Mouse (Mus musculus) forebrain, postnatal 0 days (tissue): ENCODE data around the gene Olfr652. TPM values are rescaled to one million over a fixed set of nuclear protein-coding genes. Genes with fewer than 3 reads are reported as not detected.

Experiments used
- ATAC-seq: fragments of 200-750 bp; cut with Nextera tagmentation; 2 replicates; pipeline ENCODE4 v1.8.0; 2017; ENCODE audit warnings: mild to moderate bottlenecking, moderate library complexity
- DNase-seq: peaks from one replicate; pipeline ENCODE4 v3.0.0-alpha.2; 2015
- H3K27ac ChIP-seq: fragments of 300-500 bp; sonication (generic); 2 replicates; pipeline ENCODE4 v1.5.1; 2014; ENCODE audit warnings: low read depth, mild to moderate bottlenecking, antibody characterized with exemption, low read length, moderate library complexity, mixed read lengths
- H3K27me3 ChIP-seq: fragments of 300-500 bp; sonication (generic); 2 replicates; pipeline ENCODE4 v1.6.1; 2014; ENCODE audit warnings: mild to moderate bottlenecking, low read length, mixed read lengths; ENCODE audit not compliant: insufficient read depth
- H3K36me3 ChIP-seq: fragments of 300-500 bp; sonication (generic); 2 replicates; pipeline ENCODE4 v1.6.1; 2014; ENCODE audit warnings: mild to moderate bottlenecking, moderate library complexity; ENCODE audit not compliant: insufficient read depth
- H3K4me1 ChIP-seq: fragments of 300-500 bp; sonication (generic); 2 replicates; pipeline ENCODE4 v1.6.1; 2014; ENCODE audit warnings: antibody characterized with exemption; ENCODE audit not compliant: insufficient read depth
- H3K4me2 ChIP-seq: fragments of 300-500 bp; sonication (generic); 2 replicates; pipeline ENCODE4 v1.6.1; 2014; ENCODE audit warnings: low read depth, mild to moderate bottlenecking, moderate library complexity
- H3K4me3 ChIP-seq: fragments of 300-500 bp; sonication (generic); 2 replicates; pipeline ENCODE4 v1.5.1; 2014; ENCODE audit warnings: low read depth, low read length, mixed read lengths
- H3K9ac ChIP-seq: fragments of 300-500 bp; sonication (generic); 2 replicates; pipeline ENCODE4 v1.6.1; 2014; ENCODE audit warnings: mild to moderate bottlenecking
- H3K9me3 ChIP-seq: fragments of 300-500 bp; sonication (generic); 2 replicates; pipeline ENCODE4 v1.6.1; 2016; ENCODE audit warnings: low read length
- CTCF ChIP-seq: sonication (generic); IDR thresholded peaks from 2 replicates; pipeline ENCODE4 v1.5.1; 2016; ENCODE audit warnings: antibody characterized with exemption, control low read depth, low read depth
- WGBS: fragments of 180-500 bp; shearing (Covaris S2); extraction: QIAGEN DNeasy Blood & Tissue Kit; methylation state at CpG from one replicate; pipeline ENCODE4 v1.1.7; 2014; 5-methylcytosine and 5-hydroxymethylcytosine counted together
- polyA plus RNA-seq: library from polyadenylated mRNA; unstranded; fragments of >200 nt; fragmentation: Nextera tagmentation; extraction: Ambion mirVana; gene quantifications from 2 replicates; pipeline ENCODE4 v1.2.1, GENCODE M21; 2015
- total RNA-seq: library from RNA; depleted of rRNA; stranded (reverse); fragments of >200 nt; gene quantifications from 2 replicates; pipeline ENCODE4 v1.2.3, GENCODE M21; 2014; rRNA removed

Gene Olfr652
- total and polyA plus RNA-seq, 2 experiments from 2014 or later, result not detected

GRCm38 (mm10) chr7:104588274-104588673 is 27.6 kb downstream of the Olfr652 start:
- H3K4me3 ChIP-seq, result no peak overlapping the region
- no peaks in the 10 kb centered on the region for H3K4me1 ChIP-seq
- no peak overlapping the region for H3K9ac ChIP-seq
- H3K27me3 ChIP-seq, result no peaks in the 10 kb centered on the region
- DNase-seq (no peak), ATAC-seq (no peak)
- H3K9me3 ChIP-seq, result no peaks in the 10 kb centered on the region
- no peak overlapping the region for H3K27ac ChIP-seq
- no peak overlapping the region for H3K4me2 ChIP-seq
- TF ChIP-seq CTCF, result no peak
- 82% methylated on average over 5 of the region's 5 CpGs for whole genome bisulfite sequencing
- no peaks in the 10 kb centered on the region for H3K36me3 ChIP-seq

DNA sequence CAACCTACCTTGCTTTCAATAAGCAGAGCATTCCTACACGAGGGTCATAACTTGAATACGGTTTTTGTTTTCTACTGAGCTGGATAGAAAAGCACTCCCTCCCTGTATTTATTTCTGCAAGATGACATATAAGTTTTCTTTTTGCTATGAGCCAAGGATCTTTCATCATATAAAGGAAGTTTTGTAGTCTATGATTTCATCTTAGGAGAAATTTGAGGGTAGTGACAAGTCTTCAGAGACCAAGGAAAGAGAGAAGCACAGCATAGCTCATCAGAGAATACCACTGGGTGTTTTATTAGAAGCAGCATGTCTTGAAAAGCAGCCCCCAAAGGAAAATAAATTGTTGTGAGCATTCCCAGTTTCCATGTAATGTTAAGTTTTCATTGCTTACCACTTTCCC is 41.0 kb downstream of the Olfr652 start, which contains the start of gene Olfr655:
Gene Olfr655, minus strand, starts transcription at position 101 of the 400 bp plus-strand sequence.
- no peak for TF ChIP-seq CTCF
- Histone ChIP-seq H3K4me1 (no peaks in the 10 kb centered on the region), H3K27ac (no peak within 1 kb of the TSS), H3K27me3 (no peaks in the 10 kb centered on the region), H3K36me3 (no peaks in the 10 kb centered on the region), H3K4me3 (no peak within 1 kb of the TSS), H3K9ac (no peak within 1 kb of the TSS), H3K4me2 (no peak within 1 kb of the TSS), H3K9me3 (no peaks in the 10 kb centered on the region)
- 88% methylated on average over 2 of the region's 2 CpGs for WGBS
- DNase-seq (no peak), ATAC-seq (no peak)

DNA sequence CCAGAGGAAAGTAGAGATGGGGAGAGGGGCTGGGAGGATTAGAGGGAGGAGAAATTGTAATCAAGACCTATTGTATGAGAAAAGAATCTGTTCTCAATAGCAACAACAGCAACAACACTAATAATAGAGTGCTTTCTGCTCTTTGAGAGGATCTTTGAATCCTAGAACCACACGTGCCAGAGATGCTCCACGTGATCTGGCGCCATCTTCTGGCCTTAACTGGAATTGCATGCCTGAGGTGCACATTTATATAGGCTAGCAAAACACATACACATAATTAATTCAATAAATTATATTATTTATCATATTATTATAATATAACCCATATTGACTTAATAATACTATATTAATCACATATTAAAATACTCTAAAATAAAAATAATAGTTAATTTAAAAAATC is 42.5 kb downstream of the Olfr652 start:
- ATAC-seq (no peak), DNase-seq (no peak)
- Histone ChIP-seq H3K4me1 (no peaks in the 10 kb centered on the region), H3K4me2 (no peak overlapping the region), H3K4me3 (no peak overlapping the region), H3K36me3 (no peaks in the 10 kb centered on the region), H3K27ac (no peak overlapping the region), H3K27me3 (no peaks in the 10 kb centered on the region), H3K9me3 (no peaks in the 10 kb centered on the region), H3K9ac (no peak overlapping the region)
- TF ChIP-seq CTCF, result peak; percentile 55
- 2% methylated on average over 3 of the region's 3 CpGs for WGBS

DNA sequence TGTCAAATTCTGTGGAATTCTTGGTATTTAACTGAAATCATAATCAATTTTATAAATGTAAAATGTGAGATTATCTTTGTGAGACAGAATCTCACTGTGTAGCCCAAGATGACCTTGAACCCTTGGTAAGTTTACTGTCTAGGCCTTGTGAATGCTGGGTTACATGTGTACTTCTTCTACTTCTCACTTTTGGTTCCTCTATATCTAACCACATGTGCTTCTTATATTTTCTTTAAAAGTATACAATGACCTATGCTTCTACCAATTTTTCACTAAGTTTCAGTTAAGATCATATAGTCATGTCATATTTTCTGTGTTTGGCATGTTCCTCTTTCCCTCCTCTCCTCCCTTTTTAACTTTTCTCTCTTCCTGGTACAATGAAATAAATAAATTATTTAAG is 44.0 kb downstream of the Olfr652 start:
- Histone ChIP-seq H3K4me3 (no peak overlapping the region), H3K36me3 (no peaks in the 10 kb centered on the region), H3K27me3 (no peaks in the 10 kb centered on the region), H3K4me1 (no peaks in the 10 kb centered on the region), H3K4me2 (no peak overlapping the region), H3K9ac (no peak overlapping the region), H3K9me3 (no peaks in the 10 kb centered on the region), H3K27ac (no peak overlapping the region)
- DNase-seq (no peak), ATAC-seq (no peak)
- no peak for TF ChIP-seq CTCF

- no peaks in the 10 kb centered on the region for H3K27me3 ChIP-seq
- ATAC-seq (no peak), DNase-seq (no peak)
- no peaks in the 10 kb centered on the region for H3K4me1 ChIP-seq
- no peaks in the 10 kb centered on the region for H3K9me3 ChIP-seq
- no peaks in the 10 kb centered on the region for H3K36me3 ChIP-seq
- H3K4me3 ChIP-seq, result no peak within 1 kb of the TSS
- H3K9ac ChIP-seq, result no peak within 1 kb of the TSS
- H3K4me2 ChIP-seq, result no peak within 1 kb of the TSS
- WGBS, result 74% methylated on average over 4 of the region's 4 CpGs
- no peak within 1 kb of the TSS for H3K27ac ChIP-seq
- no peak for TF ChIP-seq CTCF
These were observed 53.0 kb downstream of the Olfr652 start, which contains the start of gene Olfr656 for GRCm38 (mm10) chr7:104613655-104614054. TSS of gene Olfr656 (plus strand) at chr7:104613955.

Other genes starting within 250 kb of the Olfr652 start
- gene Trim12a, start 245.4 kb upstream of the Olfr652 start, total RNA-seq, result 0.69 and 4.1 TPM in 2 replicates
- 1.4 and 1.7 TPM in 2 replicates for gene Trim12a, start 245.4 kb upstream of the Olfr652 start, polyA plus RNA-seq
- gene Trim34b, start 231.4 kb upstream of the Olfr652 start, total RNA-seq, result not detected in 2 replicates
- not detected in 2 replicates for gene Trim34b, start 231.4 kb upstream of the Olfr652 start, polyA plus RNA-seq
- 2.1 and 3.0 TPM in 2 replicates for gene Trim12c, start 207.5 kb upstream of the Olfr652 start, total RNA-seq
- 0.39 and 0.68 TPM in 2 replicates for gene Trim12c, start 207.5 kb upstream of the Olfr652 start, polyA plus RNA-seq
- 0.10 TPM in 1 of 2 replicates, not detected in the other for gene Trim30b, start 191.0 kb upstream of the Olfr652 start, total RNA-seq
- gene Trim30b, start 191.0 kb upstream of the Olfr652 start, polyA plus RNA-seq, result 0.04 and 0.13 TPM in 2 replicates
- not detected in 2 replicates for gene Trim30c, start 160.1 kb upstream of the Olfr652 start, total RNA-seq
- not detected in 2 replicates for gene Trim30c, start 160.1 kb upstream of the Olfr652 start, polyA plus RNA-seq
- 0.62 and 2.4 TPM in 2 replicates for gene Trim30a, start 95.7 kb upstream of the Olfr652 start, total RNA-seq
- 0.55 and 0.76 TPM in 2 replicates for gene Trim30a, start 95.7 kb upstream of the Olfr652 start, polyA plus RNA-seq
- 1.2 and 1.5 TPM in 2 replicates for gene Trim30d, start 53.1 kb upstream of the Olfr652 start, total RNA-seq
- gene Trim30d, start 53.1 kb upstream of the Olfr652 start, polyA plus RNA-seq, result 0.59 and 0.74 TPM in 2 replicates
- gene Olfr651, start 10.8 kb upstream of the Olfr652 start, total RNA-seq, result not detected in 2 replicates
- not detected in 2 replicates for gene Olfr651, start 10.8 kb upstream of the Olfr652 start, polyA plus RNA-seq
- not detected in 2 replicates for gene Olfr653, start 16.4 kb downstream of the Olfr652 start, total RNA-seq
- not detected in 2 replicates for gene Olfr653, start 16.4 kb downstream of the Olfr652 start, polyA plus RNA-seq
- gene Olfr654, start 26.1 kb downstream of the Olfr652 start, total RNA-seq, result 0.19 TPM in 1 of 2 replicates, not detected in the other
- not detected in 2 replicates for gene Olfr654, start 26.1 kb downstream of the Olfr652 start, polyA plus RNA-seq
- 0.38 TPM in 1 of 2 replicates, not detected in the other for gene Olfr655, start 40.9 kb downstream of the Olfr652 start, total RNA-seq
- not detected in 2 replicates for gene Olfr655, start 40.9 kb downstream of the Olfr652 start, polyA plus RNA-seq
- gene Olfr656, start 53.1 kb downstream of the Olfr652 start, total RNA-seq, result not detected in 2 replicates
- not detected in 2 replicates for gene Olfr656, start 53.1 kb downstream of the Olfr652 start, polyA plus RNA-seq
- not detected in 2 replicates for gene Olfr657, start 63.9 kb downstream of the Olfr652 start, total RNA-seq
- gene Olfr657, start 63.9 kb downstream of the Olfr652 start, polyA plus RNA-seq, result not detected in 2 replicates
- gene Olfr658, start 86.4 kb downstream of the Olfr652 start, total RNA-seq, result 0.14 and 0.62 TPM in 2 replicates
- 0.08 and 0.23 TPM in 2 replicates for gene Olfr658, start 86.4 kb downstream of the Olfr652 start, polyA plus RNA-seq
- not detected in 2 replicates for gene Olfr659, start 105.9 kb downstream of the Olfr652 start, total RNA-seq
- gene Olfr659, start 105.9 kb downstream of the Olfr652 start, polyA plus RNA-seq, result not detected in 2 replicates
- gene Olfr661, start 125.6 kb downstream of the Olfr652 start, total RNA-seq, result not detected in 2 replicates
- not detected in 2 replicates for gene Olfr661, start 125.6 kb downstream of the Olfr652 start, polyA plus RNA-seq
- not detected in 2 replicates for gene Usp17le, start 216.6 kb downstream of the Olfr652 start, total RNA-seq
- gene Usp17le, start 216.6 kb downstream of the Olfr652 start, polyA plus RNA-seq, result not detected in 2 replicates